Mouse (Mus musculus) gastrocnemius, adult 2 months (tissue): ENCODE measurements around the gene Fam49a. TPM values are rescaled to one million over a fixed set of nuclear protein-coding genes. Genes with fewer than 3 reads are reported as not detected.

Source experiments
- DNase-seq: peaks from one replicate; pipeline ENCODE4 v3.0.0; 2022
- H3K27ac ChIP-seq: fragments of 200-600 bp; 2 replicates; pipeline ENCODE4 v1.8.1; 2022; ENCODE audit warnings: mild to moderate bottlenecking
- H3K4me3 ChIP-seq: fragments of 200-600 bp; 2 replicates; pipeline ENCODE4 v1.8.1; 2022; ENCODE audit warnings: mild to moderate bottlenecking, moderate library complexity
- CTCF ChIP-seq: fragments of 200-600 bp; IDR thresholded peaks from 2 replicates; pipeline ENCODE4 v1.8.1; 2022; ENCODE audit warnings: antibody characterized with exemption, mild to moderate bottlenecking, moderate library complexity
- intact Hi-C: fragments of 180-260 bp; cut with DNase I; formaldehyde crosslinking; loops from one replicate; pipeline ENCODE4 v1.15.1; 2025
- long read RNA-seq, 2 experiments: library from polyadenylated mRNA; stranded (forward); transcript quantifications; one replicate each; pipeline ENCODE4 v2.0.0; 2021
- total RNA-seq, 2 experiments: library from RNA; stranded (reverse); gene quantifications; 2 replicates each; pipeline ENCODE4 v1.2.3; 2021

Gene Fam49a
- 1 to 10 TPM; 5.5 to 6.3 TPM for total RNA-seq
- long read RNA-seq, experiment 1, partial matches to known transcripts = 1 of 6 reads
- long read RNA-seq, experiment 1, other reads (novel, unspliced or antisense) = 2 of 6 reads
- long read RNA-seq, experiment 2, partial matches to known transcripts = 0 of 3 reads
- long read RNA-seq, experiment 2, other reads (novel, unspliced or antisense) = 0 of 3 reads

DNA sequence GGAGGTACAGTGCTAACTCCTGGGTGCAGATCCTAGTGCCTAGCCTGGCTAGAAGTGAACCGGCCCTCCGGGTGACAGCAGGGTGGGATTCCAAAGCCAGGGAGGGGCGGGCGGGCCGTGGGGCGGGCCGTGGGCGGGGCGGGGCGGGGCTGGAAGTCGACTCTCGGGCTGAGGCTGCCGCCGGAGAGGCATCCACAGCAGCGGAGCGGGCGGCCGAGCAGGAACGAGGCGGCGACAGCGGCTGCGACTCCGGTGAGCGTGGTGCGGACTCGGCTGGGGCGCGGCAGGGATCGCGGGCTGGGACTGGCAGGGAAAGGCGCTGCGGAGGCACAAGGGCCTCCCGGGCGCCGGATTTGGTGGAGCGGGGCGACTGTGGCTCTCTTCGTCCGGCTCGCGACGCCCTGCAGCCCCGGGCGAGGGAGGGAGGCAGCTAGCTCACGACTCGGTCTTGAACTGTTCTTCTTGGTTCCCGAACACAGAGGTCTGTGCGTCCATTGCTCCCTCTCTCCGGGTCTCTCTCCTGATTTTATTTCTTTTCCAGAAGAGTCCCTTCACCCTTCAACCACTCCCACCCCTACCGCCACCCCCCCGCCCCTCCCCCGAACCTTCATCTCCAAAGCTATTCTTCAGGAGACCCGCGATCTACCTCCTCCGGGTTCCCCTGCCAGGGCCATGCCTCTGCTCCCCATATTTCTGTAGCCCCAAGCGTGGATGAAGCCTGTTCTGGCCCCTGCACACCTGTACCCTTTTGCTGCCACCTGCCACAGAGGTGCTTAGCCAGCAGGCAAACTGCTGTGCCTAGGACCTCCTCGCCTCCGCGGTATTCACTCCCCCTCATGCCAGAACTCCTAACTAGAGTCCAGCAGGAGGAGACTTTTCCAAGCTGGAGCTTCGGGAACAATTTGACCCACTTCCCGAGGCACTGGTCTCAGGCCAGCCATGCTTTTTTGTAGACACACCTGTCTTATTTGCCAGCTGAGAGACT, at the start of gene Fam49a:
TSS of gene Fam49a (plus strand) at position 153 of the 985 bp plus-strand sequence.
- peak; percentile 15; the same call in 1 of the 2 replicates for TF ChIP-seq CTCF
- intact Hi-C loops = loop anchor here (5.0 to 10.0 kb wide), 3 partner anchors 50 to 133 kb away; no protein-coding TSS in a partner anchor
- peak; percentile 88 for DNase-seq
- peak within 1 kb of the TSS; percentile 90 for H3K27ac ChIP-seq
- peak within 1 kb of the TSS; percentile 90 for H3K4me3 ChIP-seq

GRCm38 (mm10) chr12:12213536-12213935, 48.4 kb upstream of the Fam49a start:
- H3K27ac ChIP-seq = no peak overlapping the region
- intact Hi-C loops = no loop called here
- DNase-seq = no peak
- TF ChIP-seq CTCF = no peak
- H3K4me3 ChIP-seq = no peak overlapping the region

- no peak for TF ChIP-seq CTCF
- no peak overlapping the region for H3K27ac ChIP-seq
- H3K4me3 ChIP-seq = no peak overlapping the region
- intact Hi-C loops = no loop called here
- no peak for DNase-seq
Measured at GRCm38 (mm10) chr12:12218947-12219346, 43.0 kb upstream of the Fam49a start.

DNA sequence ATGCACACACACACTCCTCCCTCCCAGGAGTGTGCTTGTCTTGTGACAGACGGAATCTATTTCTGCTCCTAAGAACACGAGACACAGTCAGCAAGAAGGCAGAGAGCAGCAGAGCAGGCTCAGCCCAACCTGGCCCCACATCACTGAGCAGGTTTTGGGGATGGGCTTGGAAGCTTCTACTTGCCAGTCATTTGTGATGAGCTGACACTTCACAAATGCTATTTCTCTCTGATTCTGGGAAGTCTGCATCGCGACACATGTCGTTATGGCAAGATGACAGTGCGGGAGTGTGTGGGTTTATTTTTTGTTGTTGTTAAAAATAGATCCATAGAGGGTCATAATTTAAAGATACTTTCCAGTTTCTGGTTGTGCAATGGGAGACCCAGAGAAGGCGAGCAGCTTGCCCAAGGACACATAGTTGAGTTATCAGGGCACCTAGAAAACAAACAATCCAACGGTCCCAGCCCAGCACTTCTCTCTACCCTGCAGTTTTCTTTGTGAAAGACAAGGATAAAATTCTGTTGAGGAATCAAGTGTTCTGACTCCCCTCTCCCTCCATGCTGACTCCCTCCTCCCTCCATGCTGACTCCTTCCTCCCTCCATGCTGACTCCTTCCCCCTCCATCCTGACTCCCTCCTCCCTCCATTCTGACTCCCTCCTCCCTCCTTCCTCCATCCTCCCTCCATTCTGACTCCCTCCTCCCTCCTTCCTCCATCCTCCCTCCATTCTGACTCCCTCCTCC, 41.0 kb upstream of the Fam49a start:
- no peak for TF ChIP-seq CTCF
- Histone ChIP-seq H3K4me3 (no peak overlapping the region), H3K27ac (no peak overlapping the region)
- DNase-seq = no peak
- intact Hi-C loops = no loop called here

- TF ChIP-seq CTCF = no peak
- intact Hi-C loops = no loop called here
- Histone ChIP-seq H3K27ac (peak overlapping the region; percentile 46), H3K4me3 (no peak overlapping the region)
- DNase-seq = peak; percentile 34
Measured at GRCm38 (mm10) chr12:12222585-12223290, 39.2 kb upstream of the Fam49a start.

- DNase-seq = peak; percentile 28
Measured at GRCm38 (mm10) chr12:12223336-12223735, 38.6 kb upstream of the Fam49a start.

DNA sequence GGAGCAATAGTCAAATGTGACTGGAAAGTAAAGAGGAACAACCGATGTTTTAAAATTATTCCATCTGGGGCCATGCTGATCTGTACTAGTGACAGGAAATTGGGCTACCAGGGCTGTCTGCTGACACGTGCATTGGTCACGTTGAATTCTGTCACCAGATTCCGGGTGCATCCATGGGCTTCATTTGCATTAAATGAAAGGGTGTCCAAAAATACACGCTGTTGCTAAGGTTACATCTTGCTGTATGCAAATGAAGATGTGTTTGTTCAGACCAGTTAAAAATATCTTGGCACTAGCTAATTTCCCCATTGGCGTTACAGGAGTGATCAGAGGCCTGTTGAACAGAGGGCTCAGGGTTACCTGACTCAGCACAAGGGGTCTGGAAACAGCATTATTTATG, 36.2 kb upstream of the Fam49a start:
- no peak overlapping the region for H3K27ac ChIP-seq
- TF ChIP-seq CTCF = no peak
- H3K4me3 ChIP-seq = no peak overlapping the region
- intact Hi-C loops = no loop called here
- no peak for DNase-seq

More at GRCm38 (mm10) chr12:12223336-12223735, 38.6 kb upstream of the Fam49a start:
- Histone ChIP-seq H3K4me3 (no peak overlapping the region), H3K27ac (peak overlapping the region; percentile 46)
- intact Hi-C loops = no loop called here
- no peak for TF ChIP-seq CTCF

DNA sequence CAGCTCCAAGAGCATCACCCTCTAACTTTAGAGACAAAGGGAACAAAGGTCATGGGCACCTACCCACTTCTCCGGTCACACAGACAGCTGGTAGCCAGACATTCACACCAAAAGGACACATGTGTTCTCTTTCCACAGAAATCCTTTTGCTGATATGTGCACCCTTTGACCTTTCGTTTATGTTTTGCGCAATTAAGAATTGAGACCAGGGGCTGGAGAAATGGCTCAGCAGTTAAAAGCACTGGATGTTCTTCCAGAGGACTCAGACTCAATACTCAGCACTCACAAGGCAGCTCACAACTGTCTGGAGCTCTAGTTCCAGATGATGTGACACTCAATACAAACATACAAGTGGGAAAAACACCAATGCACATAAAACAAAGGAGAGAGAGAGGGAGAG, 34.3 kb upstream of the Fam49a start:
- Histone ChIP-seq H3K27ac (no peak overlapping the region), H3K4me3 (no peak overlapping the region)
- no peak for TF ChIP-seq CTCF
- no peak for DNase-seq
- intact Hi-C loops = no loop called here

DNA sequence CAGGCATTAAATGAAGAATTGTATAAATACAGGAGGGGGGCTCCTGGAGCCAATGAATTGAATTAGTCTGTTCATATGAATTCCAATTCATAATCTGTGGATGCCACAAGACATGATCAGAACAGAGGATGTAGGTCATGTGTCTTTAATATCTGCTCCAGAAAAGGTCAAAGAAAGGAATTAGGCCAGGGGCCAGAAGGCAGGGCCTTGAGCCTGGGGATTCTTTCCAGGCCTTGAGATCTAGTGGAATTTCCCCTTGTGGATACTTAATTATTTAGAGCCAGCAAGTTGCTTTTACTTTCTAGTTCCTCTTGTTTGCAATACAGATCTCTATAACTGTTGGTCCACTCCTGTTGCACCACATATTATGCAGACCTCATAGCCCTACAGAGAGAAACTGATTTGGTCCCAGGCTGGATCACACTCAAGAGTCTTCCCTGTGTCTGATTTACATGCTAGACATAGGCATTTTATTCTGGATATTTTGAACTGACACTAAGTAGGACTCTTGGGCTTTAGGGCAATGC, 31.8 kb upstream of the Fam49a start:
- no peak for TF ChIP-seq CTCF
- Histone ChIP-seq H3K27ac (no peak overlapping the region), H3K4me3 (no peak overlapping the region)
- no peak for DNase-seq
- intact Hi-C loops = no loop called here

GRCm38 (mm10) chr12:12232097-12232496, 29.8 kb upstream of the Fam49a start:
- no peak for TF ChIP-seq CTCF
- H3K4me3 ChIP-seq = no peak overlapping the region
- DNase-seq = no peak
- no peak overlapping the region for H3K27ac ChIP-seq
- intact Hi-C loops = no loop called here

DNA sequence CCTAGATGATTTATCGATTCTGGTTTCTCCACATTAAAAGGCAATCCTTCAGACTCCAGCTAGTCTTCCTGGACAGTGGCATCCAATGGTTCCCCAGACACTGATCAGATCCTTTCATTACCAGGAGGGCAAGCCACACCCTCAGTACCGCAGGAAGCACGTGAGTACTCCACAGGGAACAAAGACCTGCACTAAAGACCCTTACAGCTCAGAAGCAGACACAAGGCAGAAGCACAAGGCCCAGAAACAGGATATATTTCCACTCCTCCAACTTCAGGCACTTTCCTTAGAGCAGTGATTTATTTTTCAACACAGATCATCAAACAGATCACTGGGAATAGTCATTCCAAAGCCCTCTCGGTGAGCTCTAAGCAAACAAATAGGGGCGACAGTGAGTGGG, 25.0 kb upstream of the Fam49a start:
- H3K27ac ChIP-seq = no peak overlapping the region
- TF ChIP-seq CTCF = no peak
- no peak for DNase-seq

GRCm38 (mm10) chr12:12239502-12239901, 22.4 kb upstream of the Fam49a start:
- intact Hi-C loops = no loop called here
- no peak for TF ChIP-seq CTCF
- Histone ChIP-seq H3K27ac (no peak overlapping the region), H3K4me3 (no peak overlapping the region)
- DNase-seq = no peak

More for the DNA sequence above, 25.0 kb upstream of the Fam49a start:
- H3K4me3 ChIP-seq = no peak overlapping the region
- intact Hi-C loops = no loop called here
